ENCODE assay signal across 11 mouse cellular contexts in genomic region chr1:82385827-82386230, GRCm38 (mm10).
DNase-seq lines count a peak whose midpoint lies in the region; ATAC-seq and TF ChIP-seq lines count a peak whose summit lies in the region.
"Had no signal": no experiment of that assay in that cellular context is flagged by ENCODE, and none has a peak within 500 bp of the region (broad histone marks: within the 10 kb centered on the region; RNA-seq: fewer than 3 reads in every experiment).

No protein-coding gene starts in this region.

- no peak overlapping the region for H3K9ac ChIP-seq in liver, embryonic 12.5 days
- H3K9ac ChIP-seq in forebrain, embryonic 13.5 days = no peak overlapping the region
- H3K9ac ChIP-seq in hindbrain, postnatal 0 days (replicated peaks; ENCODE audit: low read length) = no peak overlapping the region
- H3K9ac ChIP-seq: embryonic facial prominence, embryonic 13.5 days had no signal

- H3K4me1 ChIP-seq in liver, embryonic 12.5 days = peaks cover 22% of the 10 kb centered on the region
- peaks cover 34% of the 10 kb centered on the region for H3K4me1 ChIP-seq in forebrain, embryonic 13.5 days
- 0 out of 2 replicates have a peak, but pooled peaks cover 4% of the 10 kb centered on the region for H3K4me1 ChIP-seq in hindbrain, postnatal 0 days (ENCODE audit: insufficient read depth, low read length)

- H3K4me3 ChIP-seq in liver, embryonic 12.5 days = no peak overlapping the region
- no peak overlapping the region for H3K4me3 ChIP-seq in forebrain, embryonic 13.5 days
- no peak overlapping the region for H3K4me3 ChIP-seq in hindbrain, postnatal 0 days (ENCODE audit: low read length)
- H3K4me3 ChIP-seq: embryonic facial prominence, embryonic 13.5 days had no signal

- no peaks in the 10 kb centered on the region for H3K9me3 ChIP-seq in liver, embryonic 12.5 days (replicated peaks)
- no peaks in the 10 kb centered on the region for H3K9me3 ChIP-seq in forebrain, embryonic 13.5 days (replicated peaks)
- no peaks in the 10 kb centered on the region for H3K9me3 ChIP-seq in hindbrain, postnatal 0 days (ENCODE audit: low read length)
- H3K9me3 ChIP-seq: embryonic facial prominence, embryonic 13.5 days had no signal

- intact Hi-C loops in left cerebral cortex, postnatal 36 days (cut with DNase I) = no loop called here

- H3K27ac ChIP-seq in liver, embryonic 12.5 days = 0 out of 2 replicates have a peak overlapping the region, but pooled peaks have one; percentile 33
- peak overlapping the region; percentile 75 for H3K27ac ChIP-seq in forebrain, embryonic 13.5 days
- peak overlapping the region; percentile 41; the same call in 1 of the 2 replicates for H3K27ac ChIP-seq in hindbrain, postnatal 0 days

- WGBS in liver, embryonic 12.5 days (ENCODE audit: insufficient replicate concordance) = 61% methylated on average over 4 of the region's 4 CpGs
- 25% methylated on average over 4 of the region's 4 CpGs for WGBS in forebrain, embryonic 13.5 days
- 23% methylated on average over 4 of the region's 4 CpGs for WGBS in hindbrain, postnatal 0 days

- H3K27me3 ChIP-seq in liver, embryonic 12.5 days (replicated peaks) = no peaks in the 10 kb centered on the region
- no peaks in the 10 kb centered on the region for H3K27me3 ChIP-seq in forebrain, embryonic 13.5 days
- H3K27me3 ChIP-seq in hindbrain, postnatal 0 days (ENCODE audit: insufficient read depth, low read length) = no peaks in the 10 kb centered on the region
- H3K27me3 ChIP-seq: embryonic facial prominence, embryonic 13.5 days had no signal

- peaks cover 18% of the 10 kb centered on the region for H3K36me3 ChIP-seq in liver, embryonic 12.5 days
- H3K36me3 ChIP-seq in forebrain, embryonic 13.5 days (ENCODE audit: poor library complexity, severe bottlenecking) = no peaks in the 10 kb centered on the region
- H3K36me3 ChIP-seq in hindbrain, postnatal 0 days (ENCODE audit: insufficient read depth, low read length) = no peaks in the 10 kb centered on the region
- H3K36me3 ChIP-seq: embryonic facial prominence, embryonic 13.5 days had no signal

- no peak for TF ChIP-seq CTCF in hindbrain, postnatal 0 days (IDR thresholded peaks at IDR 0.05; ENCODE audit: low read depth)

- no peak for DNase-seq in liver
- peak; percentile 40 for DNase-seq in hindbrain, postnatal 0 days (ENCODE audit: low spot score)
- DNase-seq in retina, embryonic 14.5 days (ENCODE audit: low spot score) = peak; percentile 20
- no peak for DNase-seq in left cerebral cortex, postnatal 36 days (ENCODE audit: low spot score in 2 of 2)
- DNase-seq in cerebellum, adult 11 months = no peak
- DNase-seq: gastrocnemius, postnatal 10 days; thymus, postnatal 14 days had no signal

- no peak; the same call in 1 of the 2 replicates for ATAC-seq in liver, embryonic 12.5 days
- peak; percentile 82 for ATAC-seq in forebrain, embryonic 13.5 days
- peak; percentile 65 for ATAC-seq in hindbrain, postnatal 0 days
- ATAC-seq: inflammation-experienced regulatory T-cells, adult 6 months had no signal

- H3K4me2 ChIP-seq in liver, embryonic 12.5 days = no peak overlapping the region
- H3K4me2 ChIP-seq in forebrain, embryonic 13.5 days = no peak overlapping the region
- H3K4me2 ChIP-seq in hindbrain, postnatal 0 days (ENCODE audit: low read depth, low read length) = peak overlapping the region; percentile 17
- H3K4me2 ChIP-seq: embryonic facial prominence, embryonic 13.5 days had no signal

Comparison
In these comparisons a context has a peak if more than half of its experiments do, and no peak if none do; other contexts are left out.
1. DNase-seq: peak in hindbrain, postnatal 0 days (single experiment) and retina, embryonic 14.5 days (single experiment); none in liver (single experiment), left cerebral cortex, postnatal 36 days (0 of 2) and cerebellum, adult 11 months (single experiment).
2. Peak in every context shown above with its lines, with median percentiles within 50 percentile points of each other: H3K27ac ChIP-seq.